Mouse (Mus musculus) liver, adult 2 months (tissue): Measurements from ENCODE around the gene Olfr1104. TPM values are rescaled to one million over a fixed set of nuclear protein-coding genes. Genes with fewer than 3 reads are reported as not detected.

Source experiments
- DNase-seq: peaks from one replicate; pipeline ENCODE4 v3.0.0-alpha.2; 2011; ENCODE audit warnings: low read depth, low spot score; ENCODE audit errors: extremely low read depth
- H3K27ac ChIP-seq: fragments of 200-500 bp; replicated peaks from 2 replicates; pipeline ENCODE4 v1.5.1; 2012; ENCODE audit warnings: low read depth, mild to moderate bottlenecking, control low read depth, inconsistent platforms, low read length; ENCODE audit not compliant: insufficient read depth
- H3K27me3 ChIP-seq: fragments of 200-500 bp; 2 replicates; pipeline ENCODE4 v1.6.1; 2012; ENCODE audit warnings: mild to moderate bottlenecking, moderate library complexity, low read length, inconsistent platforms; ENCODE audit not compliant: control insufficient read depth, insufficient read depth
- H3K36me3 ChIP-seq: fragments of 200-500 bp; 2 replicates; pipeline ENCODE4 v1.6.1; 2012; ENCODE audit warnings: low read length, inconsistent platforms; ENCODE audit not compliant: control insufficient read depth, insufficient read depth
- H3K4me1 ChIP-seq: fragments of 200-500 bp; 2 replicates; pipeline ENCODE4 v1.6.1; 2011; ENCODE audit warnings: low read length; ENCODE audit not compliant: control insufficient read depth, insufficient read depth
- H3K4me3 ChIP-seq: fragments of 200-500 bp; 2 replicates; pipeline ENCODE4 v1.5.1; 2011; ENCODE audit warnings: low read depth, mild to moderate bottlenecking, control low read depth, low read length, moderate library complexity; ENCODE audit not compliant: insufficient read depth
- H3K79me2 ChIP-seq: fragments of 200-500 bp; 2 replicates; pipeline ENCODE4 v1.6.1; 2012; ENCODE audit warnings: inconsistent platforms, mild to moderate bottlenecking, low read length, moderate library complexity; ENCODE audit not compliant: control insufficient read depth, insufficient read depth
- H3K9ac ChIP-seq: fragments of 200-500 bp; 2 replicates; pipeline ENCODE4 v1.6.1; 2012; ENCODE audit warnings: low read depth, mild to moderate bottlenecking, control low read depth, inconsistent platforms, low read length
- CTCF ChIP-seq: fragments of 200-500 bp; IDR thresholded peaks from 2 replicates; pipeline ENCODE4 v1.5.1; 2011; ENCODE audit warnings: low read depth, low read length, control low read depth
- POLR2A ChIP-seq: fragments of 200-500 bp; IDR thresholded peaks from 2 replicates; pipeline ENCODE4 v1.6.1; 2011; ENCODE audit warnings: low read length, control low read depth; ENCODE audit not compliant: insufficient read depth; ENCODE audit errors: extremely low read depth
- WGBS: fragments of 180-500 bp; shearing (Covaris S2); methylation state at CpG from one replicate; pipeline ENCODE4 v1.1.7; 2018; 5-methylcytosine and 5-hydroxymethylcytosine counted together
- polyA plus RNA-seq: library from polyadenylated mRNA; depleted of rRNA; stranded (reverse); fragments of >200 nt; gene quantifications from 2 replicates; pipeline ENCODE4 v1.2.3, GENCODE M21; 2012; rRNA removed
- total RNA-seq: library from RNA; depleted of rRNA; stranded (reverse); fragments of >200 nt; gene quantifications from 2 replicates; pipeline ENCODE4 v1.2.3, GENCODE M21; 2014; rRNA removed

Olfr1104 gene
- total RNA-seq (not detected in 2 replicates), polyA plus RNA-seq (not detected in 2 replicates)

DNA sequence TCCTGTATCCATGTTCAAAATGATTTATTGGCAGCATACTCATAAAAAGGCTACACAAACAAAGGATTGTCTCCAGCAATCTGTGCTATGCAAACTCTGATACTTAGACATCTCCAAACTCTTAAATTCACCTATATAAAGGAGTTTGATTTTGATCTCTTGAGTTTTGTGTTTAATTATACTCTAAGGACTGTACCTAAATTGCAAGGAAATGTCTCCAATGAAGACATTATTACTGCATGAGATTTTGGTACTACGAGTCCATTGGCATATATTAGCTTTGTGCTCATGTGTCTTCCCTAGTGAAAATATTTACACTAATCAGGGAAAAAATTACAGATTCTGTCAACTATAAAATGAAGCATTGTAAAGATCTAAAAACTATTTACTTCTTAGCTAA, at the start of gene Olfr1104:
TSS of gene Olfr1104 (minus strand) at position 101 of the 400 bp plus-strand sequence.
- H3K27ac ChIP-seq: no peak within 1 kb of the TSS
- TF ChIP-seq POLR2A (no peak), CTCF (no peak)
- H3K27me3 ChIP-seq: no peaks in the 10 kb centered on the region
- H3K79me2 ChIP-seq: no peaks in the 10 kb centered on the region
- H3K36me3 ChIP-seq: no peaks in the 10 kb centered on the region
- H3K4me3 ChIP-seq: no peak within 1 kb of the TSS
- no peaks in the 10 kb centered on the region for H3K4me1 ChIP-seq
- H3K9ac ChIP-seq: no peak within 1 kb of the TSS
- no peak for DNase-seq
- 53% methylated on average over 1 of the region's 1 CpGs for WGBS

DNA sequence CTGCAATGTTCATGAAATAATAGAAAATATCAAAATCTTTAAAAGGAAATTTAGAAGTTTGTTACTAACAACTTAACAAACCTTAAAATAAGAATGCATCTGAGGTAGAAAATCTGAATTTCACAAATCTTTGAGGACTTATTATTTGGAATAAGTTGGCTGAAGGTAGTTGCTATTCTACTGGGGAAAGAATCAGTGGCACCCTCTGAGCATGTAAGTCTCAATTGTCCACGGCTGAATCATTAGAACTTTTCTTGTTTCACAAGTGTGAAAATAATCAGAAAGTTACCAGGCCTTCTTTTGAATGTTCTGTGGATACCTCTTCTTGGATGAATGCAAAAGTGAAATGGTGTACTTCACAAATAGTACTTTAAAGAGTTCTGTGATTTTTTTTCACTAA, 48.8 kb upstream of the Olfr1104 start, which contains the start of gene Olfr1107:
TSS of gene Olfr1107 (minus strand) at position 101 of the 400 bp plus-strand sequence.
- Histone ChIP-seq H3K36me3 (no peaks in the 10 kb centered on the region), H3K79me2 (no peaks in the 10 kb centered on the region), H3K4me1 (no peaks in the 10 kb centered on the region), H3K4me3 (no peak within 1 kb of the TSS), H3K9ac (no peak within 1 kb of the TSS), H3K27me3 (no peaks in the 10 kb centered on the region), H3K27ac (no peak within 1 kb of the TSS)
- no peak for DNase-seq
- no peak for TF ChIP-seq POLR2A
- TF ChIP-seq CTCF: no peak
- WGBS: 70% methylated on average over 1 of the region's 1 CpGs

DNA sequence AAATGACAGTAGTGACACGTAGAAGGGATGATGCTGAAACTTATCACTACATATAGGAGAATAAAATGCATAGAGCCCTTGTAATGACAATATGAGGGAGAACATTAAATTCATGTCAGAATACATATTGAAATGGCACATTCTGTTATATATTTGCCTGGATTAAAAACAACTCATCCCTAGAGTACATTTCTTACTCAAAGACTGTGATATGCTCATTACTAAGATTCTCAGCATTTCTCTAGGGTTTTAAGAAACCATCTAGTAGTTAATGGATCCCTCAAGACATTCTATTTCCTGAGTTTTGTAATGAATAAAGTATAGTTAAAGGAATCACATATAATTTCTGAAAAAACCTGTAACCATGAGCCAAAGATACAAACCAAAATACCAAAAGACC, 25.3 kb upstream of the Olfr1104 start, which contains the start of gene Olfr1106:
TSS of gene Olfr1106 (minus strand) at position 101 of the 400 bp plus-strand sequence.
- H3K36me3 ChIP-seq: no peaks in the 10 kb centered on the region
- H3K79me2 ChIP-seq: no peaks in the 10 kb centered on the region
- DNase-seq: no peak
- H3K4me3 ChIP-seq: no peak within 1 kb of the TSS
- H3K27me3 ChIP-seq: no peaks in the 10 kb centered on the region
- TF ChIP-seq POLR2A: no peak
- TF ChIP-seq CTCF: no peak
- H3K4me1 ChIP-seq: no peaks in the 10 kb centered on the region
- H3K27ac ChIP-seq: no peak within 1 kb of the TSS
- 66% methylated on average over 1 of the region's 1 CpGs for WGBS
- no peak within 1 kb of the TSS for H3K9ac ChIP-seq

DNA sequence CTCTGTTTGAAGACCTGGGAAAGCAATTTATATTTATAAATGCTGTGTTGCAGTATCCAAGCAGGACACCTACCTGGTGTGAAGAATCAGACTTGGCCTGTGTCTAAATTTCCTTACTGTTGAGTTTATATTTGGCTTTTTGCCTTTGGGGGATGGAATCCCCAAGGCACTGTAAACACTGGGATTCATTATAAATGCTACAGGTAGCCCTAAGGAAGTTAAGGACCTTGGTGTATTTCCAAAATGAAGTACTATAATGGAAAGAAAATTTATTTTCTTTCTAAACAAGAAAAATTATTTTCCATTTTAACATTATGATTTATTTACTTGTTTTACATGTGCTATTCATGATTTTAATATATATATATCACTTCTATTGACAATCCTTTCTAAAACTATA, 9.6 kb upstream of the Olfr1104 start, which contains the start of gene Olfr1105:
TSS of gene Olfr1105 (minus strand) at position 101 of the 400 bp plus-strand sequence.
- no peak within 1 kb of the TSS for H3K9ac ChIP-seq
- no peak within 1 kb of the TSS for H3K27ac ChIP-seq
- no peaks in the 10 kb centered on the region for H3K4me1 ChIP-seq
- DNase-seq: no peak
- H3K27me3 ChIP-seq: no peaks in the 10 kb centered on the region
- H3K79me2 ChIP-seq: no peaks in the 10 kb centered on the region
- H3K36me3 ChIP-seq: no peaks in the 10 kb centered on the region
- no peak within 1 kb of the TSS for H3K4me3 ChIP-seq
- TF ChIP-seq CTCF (no peak), POLR2A (no peak)

DNA sequence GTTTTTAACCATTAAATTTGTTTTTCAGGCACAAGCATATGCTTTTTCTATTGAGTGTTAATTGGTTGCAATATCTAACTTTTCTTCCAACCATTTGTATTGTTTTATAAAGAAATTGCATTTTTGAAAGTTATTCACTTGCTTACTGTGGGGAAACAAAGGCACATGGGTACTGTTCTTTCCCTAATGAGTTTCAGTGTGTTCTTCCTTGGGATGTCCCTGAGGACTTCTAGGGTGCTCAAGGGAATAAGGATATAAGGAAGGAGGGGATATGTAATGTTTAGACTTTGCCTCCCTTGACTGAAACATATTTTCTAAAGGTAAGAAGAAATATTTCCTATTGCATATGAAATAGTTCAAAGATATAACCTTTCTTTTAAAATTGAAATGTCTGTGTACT, 28.8 kb downstream of the Olfr1104 start, which contains the start of gene Olfr1102:
TSS of gene Olfr1102 (plus strand) at position 301 of the 400 bp plus-strand sequence.
- DNase-seq: no peak
- no peak for TF ChIP-seq CTCF
- no peak for TF ChIP-seq POLR2A
- Histone ChIP-seq H3K36me3 (no peaks in the 10 kb centered on the region), H3K9ac (no peak within 1 kb of the TSS), H3K4me1 (no peaks in the 10 kb centered on the region), H3K79me2 (no peaks in the 10 kb centered on the region), H3K4me3 (no peak within 1 kb of the TSS), H3K27ac (no peak within 1 kb of the TSS), H3K27me3 (no peaks in the 10 kb centered on the region)

DNA sequence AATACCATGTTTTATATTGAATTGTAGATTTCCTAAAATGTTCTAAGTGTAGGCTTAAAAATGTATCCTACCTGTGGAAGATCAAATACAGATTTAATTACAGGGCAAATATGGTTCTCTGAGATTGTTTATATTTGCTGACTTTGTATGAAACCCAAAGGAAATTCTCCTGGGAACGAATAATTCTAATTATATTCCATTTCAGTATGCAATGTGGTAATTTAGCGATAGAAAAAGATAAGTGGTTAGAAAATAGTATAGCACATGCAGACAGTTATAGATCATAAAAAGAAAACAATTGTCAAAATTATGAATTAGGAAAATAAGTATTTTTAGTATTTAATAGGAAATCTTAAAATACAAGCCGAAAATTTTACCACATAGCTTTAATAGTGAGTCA, 35.8 kb downstream of the Olfr1104 start, which contains the start of gene Olfr1101:
TSS of gene Olfr1101 (minus strand) at position 101 of the 400 bp plus-strand sequence.
- Histone ChIP-seq H3K36me3 (no peaks in the 10 kb centered on the region), H3K4me3 (no peak within 1 kb of the TSS), H3K4me1 (no peaks in the 10 kb centered on the region), H3K9ac (no peak within 1 kb of the TSS), H3K27ac (no peak within 1 kb of the TSS), H3K27me3 (no peaks in the 10 kb centered on the region), H3K79me2 (no peaks in the 10 kb centered on the region)
- no peak for DNase-seq
- TF ChIP-seq CTCF: no peak
- TF ChIP-seq POLR2A: no peak
- 56% methylated on average over 3 of the region's 3 CpGs for WGBS
